Mouse (Mus musculus) T-cell, adult 66 days (primary cell): ENCODE measurements around the gene G6pdx. TPM values are rescaled to one million over a fixed set of nuclear protein-coding genes. Genes with fewer than 3 reads are reported as not detected.

Experiments used
- total RNA-seq, 2 experiments: library from RNA; stranded (reverse); gene quantifications; 3 replicates in 1 of 2; 4 replicates in 1 of 2; pipeline ENCODE4 v1.2.4; 2023

The G6pdx gene
- total RNA-seq, result 10 to 100 TPM; 28.3 to 30.1 TPM

GRCm38 (mm10) chrX:74428826-74429276 is at the start of gene G6pdx:
G6pdx (minus strand) TSS chrX:74429194.

GRCm38 (mm10) chrX:74392535-74393443 is 36.2 kb downstream of the G6pdx start, which contains the start of the genes Fam3a and Ikbkg:
Fam3a (minus strand) TSS chrX:74393272.
Ikbkg (plus strand) TSS chrX:74393290.

GRCm38 (mm10) chrX:74372888-74373549 is 56.0 kb downstream of the G6pdx start, which contains the start of the genes Ubl4a and Slc10a3:
Ubl4a (minus strand) TSS chrX:74373218.
Slc10a3 (minus strand) TSS chrX:74373349.

Other genes starting within 250 kb of the G6pdx start
- 100 to 1,000 TPM; 663 to 672 TPM for gene Flna, start 179.4 kb downstream of the G6pdx start, total RNA-seq
- gene Emd, start 174.5 kb downstream of the G6pdx start, total RNA-seq, result 10 to 100 TPM; 64.3 to 65.0 TPM
- gene Rpl10, start 158.4 kb downstream of the G6pdx start, total RNA-seq, result 100 to 1,000 TPM; 634 to 720 TPM
- gene Taz, start 147.3 kb downstream of the G6pdx start, total RNA-seq, result 10 to 100 TPM; 64.9 to 73.4 TPM
- 10 to 100 TPM; 10.7 to 13.7 TPM for gene Dnase1l1, start 146.9 kb downstream of the G6pdx start, total RNA-seq
- 10 to 100 TPM; 89.1 to 92.3 TPM for gene Atp6ap1, start 132.1 kb downstream of the G6pdx start, total RNA-seq
- gene Gdi1, start 124.2 kb downstream of the G6pdx start, total RNA-seq, result 100 to 1,000 TPM; 194 to 226 TPM
- 10 to 100 TPM; 56.6 to 62.8 TPM for gene Fam50a, start 116.2 kb downstream of the G6pdx start, total RNA-seq
- gene Plxna3, start 100.1 kb downstream of the G6pdx start, total RNA-seq, result 10 to 100 TPM in 1 of 2 experiments, 1 to 10 TPM in 1; 9.4 to 12.8 TPM
- gene Lage3, start 75.6 kb downstream of the G6pdx start, total RNA-seq, result 10 to 100 TPM; 24.0 to 30.7 TPM
- 10 to 100 TPM; 29.1 to 33.7 TPM for gene Ubl4a, start 56.0 kb downstream of the G6pdx start, total RNA-seq
- gene Slc10a3, start 55.8 kb downstream of the G6pdx start, total RNA-seq, result 10 to 100 TPM; 16.9 to 19.6 TPM
- 10 to 100 TPM; 19.0 to 24.6 TPM for gene Fam3a, start 35.9 kb downstream of the G6pdx start, total RNA-seq
- 10 to 100 TPM; 46.0 to 58.1 TPM for gene Ikbkg, start 35.9 kb downstream of the G6pdx start, total RNA-seq
- not detected for gene Gm6880, start 52.2 kb upstream of the G6pdx start, total RNA-seq
- not detected for gene Olfr1326-ps1, start 145.7 kb upstream of the G6pdx start, total RNA-seq
- not detected for gene Olfr1325, start 163.5 kb upstream of the G6pdx start, total RNA-seq
- not detected for gene Gm5640, start 216.4 kb upstream of the G6pdx start, total RNA-seq